Mouse (Mus musculus): ENCODE data around the gene Mrpl23.

- no peak for TF ChIP-seq POLR2A (IDR thresholded peaks at IDR 0.05; ENCODE audit: control insufficient read depth, extremely low read depth, insufficient read depth, low read length, poor library complexity)
- TF ChIP-seq CTCF (IDR thresholded peaks at IDR 0.05; ENCODE audit: borderline replicate concordance, control insufficient read depth, extremely low read depth, insufficient read depth, low read length, poor library complexity): no peak
Measured at GRCm38 (mm10) chr7:142520331-142520730, 12.2 kb upstream of the Mrpl23 start.

All from thymus, adult 2 months (tissue).